Mouse (Mus musculus) intestine, embryonic 16.5 days (tissue): ENCODE data around the gene Fam209. TPM values are rescaled to one million over a fixed set of nuclear protein-coding genes. Genes with fewer than 3 reads are reported as not detected.

Experiments
- ATAC-seq: fragments of 200-750 bp; cut with Nextera tagmentation; 2 replicates; pipeline ENCODE4 v1.8.0; 2017; ENCODE audit warnings: moderate TSS enrichment, moderate library complexity
- H3K27ac ChIP-seq: fragments of 300-500 bp; sonication (generic); 2 replicates; pipeline ENCODE4 v1.5.1; 2014; ENCODE audit warnings: mild to moderate bottlenecking, low read length
- H3K27me3 ChIP-seq: fragments of 300-500 bp; sonication (generic); replicated peaks from 2 replicates; pipeline ENCODE4 v1.6.1; 2014; ENCODE audit warnings: low read length, control low read depth, mixed read lengths; ENCODE audit not compliant: control insufficient read depth, insufficient read depth
- H3K36me3 ChIP-seq: fragments of 300-500 bp; sonication (generic); 2 replicates; pipeline ENCODE4 v1.6.1; 2014; ENCODE audit warnings: low read length, control low read depth; ENCODE audit not compliant: control insufficient read depth, insufficient read depth
- H3K4me1 ChIP-seq: fragments of 300-500 bp; sonication (generic); 2 replicates; pipeline ENCODE4 v1.6.1; 2014; ENCODE audit warnings: low read length, control low read depth, mixed read lengths; ENCODE audit not compliant: control insufficient read depth, insufficient read depth
- H3K4me2 ChIP-seq: fragments of 300-500 bp; sonication (generic); 2 replicates; pipeline ENCODE4 v1.6.1; 2014; ENCODE audit warnings: low read depth, low read length, control low read depth
- H3K4me3 ChIP-seq: fragments of 300-500 bp; sonication (generic); 2 replicates; pipeline ENCODE4 v1.5.1; 2014; ENCODE audit warnings: mild to moderate bottlenecking, low read length
- H3K9ac ChIP-seq: fragments of 300-500 bp; sonication (generic); 2 replicates; pipeline ENCODE4 v1.6.1; 2014; ENCODE audit warnings: low read depth, low read length
- H3K9me3 ChIP-seq: fragments of 300-500 bp; sonication (generic); 2 replicates; pipeline ENCODE4 v1.6.1; 2016; ENCODE audit warnings: low read length, control low read depth; ENCODE audit not compliant: control insufficient read depth
- WGBS: fragments of 180-500 bp; shearing (Covaris S2); extraction: QIAGEN DNeasy Blood & Tissue Kit; methylation state at CpG from one replicate; pipeline ENCODE4 v1.1.7; 2014; 5-methylcytosine and 5-hydroxymethylcytosine counted together
- polyA plus RNA-seq: library from polyadenylated mRNA; unstranded; fragments of >200 nt; fragmentation: Nextera tagmentation; extraction: Ambion mirVana; gene quantifications from 2 replicates; pipeline ENCODE4 v1.2.1, GENCODE M21; 2015

Gene Fam209
- 0.20 TPM in 1 of 2 replicates, not detected in the other for polyA plus RNA-seq

- no peaks in the 10 kb centered on the region for H3K9me3 ChIP-seq
- 89% methylated on average over 11 of the region's 11 CpGs for WGBS
- H3K4me3 ChIP-seq, result no peak within 1 kb of the TSS
- peaks cover 11% of the 10 kb centered on the region for H3K36me3 ChIP-seq
- ATAC-seq, result no peak
- no peak within 1 kb of the TSS for H3K4me2 ChIP-seq
- H3K9ac ChIP-seq, result no peak within 1 kb of the TSS
- peaks cover 8% of the 10 kb centered on the region; the same call in 1 of the 2 replicates for H3K4me1 ChIP-seq
- H3K27ac ChIP-seq, result peak within 1 kb of the TSS; percentile 48; the same call in 1 of the 2 replicates
- no peaks in the 10 kb centered on the region for H3K27me3 ChIP-seq
Measured at GRCm38 (mm10) chr2:172472318-172472717, at the start of gene Fam209. TSS of gene Fam209 (plus strand) at chr2:172472520.

GRCm38 (mm10) chr2:172430609-172431008 lies 41.7 kb upstream of the Fam209 start:
- Histone ChIP-seq H3K4me1 (no peaks in the 10 kb centered on the region), H3K27me3 (no peaks in the 10 kb centered on the region), H3K9ac (no peak overlapping the region), H3K4me2 (no peak overlapping the region), H3K36me3 (no peaks in the 10 kb centered on the region), H3K4me3 (no peak overlapping the region), H3K9me3 (no peaks in the 10 kb centered on the region), H3K27ac (no peak overlapping the region)
- peak; percentile 42; the same call in 1 of the 2 replicates for ATAC-seq
- 48% methylated on average over 1 of the region's 1 CpGs for WGBS

- H3K9ac ChIP-seq, result no peak overlapping the region
- H3K4me2 ChIP-seq, result no peak overlapping the region
- no peaks in the 10 kb centered on the region for H3K36me3 ChIP-seq
- no peak overlapping the region for H3K27ac ChIP-seq
- H3K27me3 ChIP-seq, result no peaks in the 10 kb centered on the region
- no peak overlapping the region for H3K4me3 ChIP-seq
- H3K9me3 ChIP-seq, result no peaks in the 10 kb centered on the region
- no peaks in the 10 kb centered on the region for H3K4me1 ChIP-seq
- 41% methylated on average over 5 of the region's 5 CpGs for WGBS
- ATAC-seq, result no peak
Measured at GRCm38 (mm10) chr2:172433746-172434145, 38.6 kb upstream of the Fam209 start.

GRCm38 (mm10) chr2:172437371-172437952 lies 34.9 kb upstream of the Fam209 start:
- 62% methylated on average over 16 of the region's 16 CpGs for WGBS
- Histone ChIP-seq H3K4me2 (no peak overlapping the region), H3K4me1 (peaks cover 13% of the 10 kb centered on the region), H3K9ac (no peak overlapping the region), H3K36me3 (no peaks in the 10 kb centered on the region), H3K27ac (no peak overlapping the region), H3K9me3 (no peaks in the 10 kb centered on the region), H3K27me3 (no peaks in the 10 kb centered on the region), H3K4me3 (no peak overlapping the region)
- ATAC-seq, result no peak

- Histone ChIP-seq H3K27ac (0 out of 2 replicates have a peak within 1 kb of the TSS, but pooled peaks have one; percentile 20), H3K9ac (peak within 1 kb of the TSS; percentile 61), H3K4me2 (peak within 1 kb of the TSS; percentile 60), H3K36me3 (no peaks in the 10 kb centered on the region), H3K27me3 (no peaks in the 10 kb centered on the region), H3K9me3 (no peaks in the 10 kb centered on the region), H3K4me3 (peak within 1 kb of the TSS; percentile 65), H3K4me1 (peaks cover 13% of the 10 kb centered on the region)
- 1% methylated on average over 35 of the region's 35 CpGs for WGBS
- ATAC-seq, result peak; percentile 98
Measured at GRCm38 (mm10) chr2:172439843-172440639, 32.3 kb upstream of the Fam209 start, which contains the start of gene Rtf2. TSS of gene Rtf2 (plus strand) at chr2:172440556.

GRCm38 (mm10) chr2:172440640-172441005 lies 31.7 kb upstream of the Fam209 start:
- Histone ChIP-seq H3K36me3 (no peaks in the 10 kb centered on the region; the same call in 1 of the 2 replicates), H3K4me3 (peak overlapping the region; percentile 65), H3K4me1 (peaks cover 13% of the 10 kb centered on the region), H3K4me2 (peak overlapping the region; percentile 60), H3K9me3 (no peaks in the 10 kb centered on the region), H3K27me3 (no peaks in the 10 kb centered on the region), H3K27ac (no peak overlapping the region), H3K9ac (peak overlapping the region; percentile 61)
- peak; percentile 75 for ATAC-seq
- WGBS, result 0% methylated on average over 21 of the region's 21 CpGs

- peaks cover 13% of the 10 kb centered on the region for H3K4me1 ChIP-seq
- H3K27ac ChIP-seq, result no peak overlapping the region
- ATAC-seq, result 0 out of 2 replicates have a peak, but pooled peaks have one; percentile 14
- H3K9me3 ChIP-seq, result no peaks in the 10 kb centered on the region
- H3K27me3 ChIP-seq, result no peaks in the 10 kb centered on the region
- H3K4me3 ChIP-seq, result peak overlapping the region; percentile 65
- H3K4me2 ChIP-seq, result peak overlapping the region; percentile 60
- 30% methylated on average over 6 of the region's 6 CpGs for WGBS
- peak overlapping the region; percentile 61 for H3K9ac ChIP-seq
- H3K36me3 ChIP-seq, result no peaks in the 10 kb centered on the region; the same call in 1 of the 2 replicates
Measured at GRCm38 (mm10) chr2:172441176-172441575, 31.1 kb upstream of the Fam209 start.

GRCm38 (mm10) chr2:172445617-172446016 lies 26.7 kb upstream of the Fam209 start:
- no peak overlapping the region for H3K9ac ChIP-seq
- 94% methylated on average over 4 of the region's 4 CpGs for WGBS
- H3K4me3 ChIP-seq, result no peak overlapping the region
- H3K27ac ChIP-seq, result no peak overlapping the region
- H3K36me3 ChIP-seq, result peaks cover 7% of the 10 kb centered on the region; the same call in 1 of the 2 replicates
- no peaks in the 10 kb centered on the region for H3K9me3 ChIP-seq
- no peak overlapping the region for H3K4me2 ChIP-seq
- H3K27me3 ChIP-seq, result no peaks in the 10 kb centered on the region
- peaks cover 10% of the 10 kb centered on the region for H3K4me1 ChIP-seq
- ATAC-seq, result no peak

GRCm38 (mm10) chr2:172447317-172447716 lies 25.0 kb upstream of the Fam209 start:
- Histone ChIP-seq H3K9ac (no peak overlapping the region), H3K4me1 (no peaks in the 10 kb centered on the region), H3K27me3 (no peaks in the 10 kb centered on the region), H3K9me3 (no peaks in the 10 kb centered on the region), H3K27ac (no peak overlapping the region), H3K4me3 (no peak overlapping the region), H3K4me2 (no peak overlapping the region), H3K36me3 (peaks cover 11% of the 10 kb centered on the region; the same call in 1 of the 2 replicates)
- no peak for ATAC-seq
- WGBS, result 88% methylated on average over 6 of the region's 6 CpGs
